Mouse (Mus musculus) hematopoietic stem cell, adult 5-6 weeks (primary cell): Measurements from ENCODE around the gene Wasf2. TPM values are rescaled to one million over a fixed set of nuclear protein-coding genes. Genes with fewer than 3 reads are reported as not detected.
A peak's percentile ranks its signal among the peaks of the same experiment; 100 is the strongest.

Source experiments
- ATAC-seq, 2 experiments: fragments of 125-278 bp in 1 of 2; replicated peaks in 1 of 2; 2 replicates each; pipeline ENCODE4 v1.8.0; 2016 to 2017; ENCODE audit warnings: inconsistent platforms in 2 of 2, mild to moderate bottlenecking in 2 of 2, moderate number of reproducible peaks in 2 of 2, low read depth in 1 of 2, moderate TSS enrichment in 1 of 2; ENCODE audit not compliant: low FRiP score in 2 of 2, poor library complexity in 2 of 2, severe bottlenecking in 2 of 2, insufficient read depth in 1 of 2, low TSS enrichment in 1 of 2
- total RNA-seq: library from RNA; stranded (forward); fragments of 172-1452, 232-1000 nt; gene quantifications from 2 replicates; pipeline ENCODE4 v1.2.3, GENCODE M21; 2017

The Wasf2 gene
- 46.9 and 58.8 TPM in 2 replicates for total RNA-seq

GRCm38 (mm10) chr4:133129931-133130889 lies at the start of gene Wasf2:
TSS of gene Wasf2 (plus strand) at chr4:133130505.
- peak; percentile 89 for ATAC-seq

GRCm38 (mm10) chr4:133080862-133081261 lies 49.4 kb upstream of the Wasf2 start:
- no peak for ATAC-seq

GRCm38 (mm10) chr4:133082216-133082773 lies 48.0 kb upstream of the Wasf2 start:
- ATAC-seq, result no peak

GRCm38 (mm10) chr4:133083991-133084861 lies 46.1 kb upstream of the Wasf2 start:
- no peak for ATAC-seq

- ATAC-seq, result peak in 1 of 2 experiments; percentile 29; a peak in 1 of 4 replicates
These were observed 45.1 kb upstream of the Wasf2 start for GRCm38 (mm10) chr4:133085011-133085782.

GRCm38 (mm10) chr4:133085783-133086342 lies 44.4 kb upstream of the Wasf2 start:
- ATAC-seq, result no peak

- no peak for ATAC-seq
These were observed 43.1 kb upstream of the Wasf2 start for GRCm38 (mm10) chr4:133087177-133087714.

- ATAC-seq, result no peak
These were observed 42.5 kb upstream of the Wasf2 start for GRCm38 (mm10) chr4:133087835-133088234.

- no peak for ATAC-seq
These were observed 41.0 kb upstream of the Wasf2 start for GRCm38 (mm10) chr4:133089319-133089718.

GRCm38 (mm10) chr4:133089802-133090201 lies 40.5 kb upstream of the Wasf2 start:
- ATAC-seq, result no peak

- no peak for ATAC-seq
These were observed 40.0 kb upstream of the Wasf2 start for GRCm38 (mm10) chr4:133090276-133090719.

GRCm38 (mm10) chr4:133090720-133091458 lies 39.4 kb upstream of the Wasf2 start:
- ATAC-seq, result no peak

GRCm38 (mm10) chr4:133091459-133091785 lies 38.9 kb upstream of the Wasf2 start:
- ATAC-seq, result no peak

- ATAC-seq, result peak; percentile 19 to 46; a peak in 3 of 4 replicates
These were observed 37.8 kb upstream of the Wasf2 start for GRCm38 (mm10) chr4:133092453-133092901.

GRCm38 (mm10) chr4:133093056-133093455 lies 37.2 kb upstream of the Wasf2 start:
- no peak for ATAC-seq
